Mouse (Mus musculus) intestine, embryonic 15.5 days (tissue): ENCODE data around the gene Lins1. TPM values are rescaled to one million over a fixed set of nuclear protein-coding genes. Genes with fewer than 3 reads are reported as not detected.

Source experiments
- ATAC-seq: fragments of 200-750 bp; cut with Nextera tagmentation; 2 replicates; pipeline ENCODE4 v1.8.0; 2017; ENCODE audit warnings: moderate TSS enrichment, moderate library complexity
- H3K27ac ChIP-seq: fragments of 300-500 bp; sonication (generic); 2 replicates; pipeline ENCODE4 v1.5.1; 2015; ENCODE audit warnings: mild to moderate bottlenecking, inconsistent platforms
- H3K27me3 ChIP-seq: fragments of 300-500 bp; sonication (generic); replicated peaks from 2 replicates; pipeline ENCODE4 v1.6.1; 2015; ENCODE audit warnings: inconsistent platforms
- H3K36me3 ChIP-seq: fragments of 300-500 bp; sonication (generic); 2 replicates; pipeline ENCODE4 v1.6.1; 2015; ENCODE audit warnings: inconsistent platforms
- H3K4me1 ChIP-seq: fragments of 300-500 bp; sonication (generic); replicated peaks from 2 replicates; pipeline ENCODE4 v1.6.1; 2015; ENCODE audit warnings: inconsistent platforms
- H3K4me2 ChIP-seq: fragments of 300-500 bp; sonication (generic); replicated peaks from 2 replicates; pipeline ENCODE4 v1.6.1; 2015; ENCODE audit warnings: mild to moderate bottlenecking, inconsistent platforms
- H3K4me3 ChIP-seq: fragments of 300-500 bp; sonication (generic); replicated peaks from 2 replicates; pipeline ENCODE4 v1.5.1; 2015; ENCODE audit warnings: inconsistent platforms
- H3K9ac ChIP-seq: fragments of 300-500 bp; sonication (generic); 2 replicates; pipeline ENCODE4 v1.6.1; 2015; ENCODE audit warnings: inconsistent platforms
- H3K9me3 ChIP-seq: fragments of 300-500 bp; sonication (generic); 2 replicates; pipeline ENCODE4 v1.6.1; 2016; ENCODE audit warnings: inconsistent platforms
- WGBS: fragments of 180-500 bp; shearing (Covaris S2); methylation state at CpG from one replicate; pipeline ENCODE4 v1.1.7; 2015; 5-methylcytosine and 5-hydroxymethylcytosine counted together
- polyA plus RNA-seq: library from polyadenylated mRNA; unstranded; fragments of >200 nt; fragmentation: Nextera tagmentation; extraction: Ambion mirVana; gene quantifications from 2 replicates; pipeline ENCODE4 v1.2.1, GENCODE M21; 2015

Gene Lins1
- 12.0 and 12.6 TPM in 2 replicates for polyA plus RNA-seq

- no peaks in the 10 kb centered on the region for H3K9me3 ChIP-seq
- H3K27me3 ChIP-seq: no peaks in the 10 kb centered on the region
- peaks cover 12% of the 10 kb centered on the region for H3K4me1 ChIP-seq
- peak within 1 kb of the TSS; percentile 83 for H3K27ac ChIP-seq
- peak; percentile 99 for ATAC-seq
- no peaks in the 10 kb centered on the region for H3K36me3 ChIP-seq
- H3K4me3 ChIP-seq: peak within 1 kb of the TSS; percentile 86
- under 1% methylated on average over 52 of the region's 52 CpGs for WGBS
- H3K4me2 ChIP-seq: peak within 1 kb of the TSS; percentile 89
- H3K9ac ChIP-seq: peak within 1 kb of the TSS; percentile 77
These were observed at the start of gene Lins1 for GRCm38 (mm10) chr7:66689620-66690360. Lins1 (plus strand) TSS chr7:66689889.

GRCm38 (mm10) chr7:66645736-66646135 lies 44.0 kb upstream of the Lins1 start:
- Histone ChIP-seq H3K27ac (no peak overlapping the region), H3K27me3 (no peaks in the 10 kb centered on the region), H3K4me3 (no peak overlapping the region), H3K4me2 (no peak overlapping the region), H3K9me3 (no peaks in the 10 kb centered on the region), H3K9ac (no peak overlapping the region), H3K36me3 (0 out of 2 replicates have a peak, but pooled peaks cover 4% of the 10 kb centered on the region), H3K4me1 (no peaks in the 10 kb centered on the region)
- WGBS: 97% methylated on average over 2 of the region's 2 CpGs
- ATAC-seq: no peak

GRCm38 (mm10) chr7:66649181-66649580 lies 40.5 kb upstream of the Lins1 start:
- no peak for ATAC-seq
- no peak overlapping the region for H3K4me2 ChIP-seq
- 0 out of 2 replicates have a peak, but pooled peaks cover 5% of the 10 kb centered on the region for H3K4me1 ChIP-seq
- no peak overlapping the region for H3K27ac ChIP-seq
- no peaks in the 10 kb centered on the region for H3K27me3 ChIP-seq
- H3K4me3 ChIP-seq: no peak overlapping the region
- H3K9ac ChIP-seq: no peak overlapping the region
- 83% methylated on average over 2 of the region's 2 CpGs for WGBS
- H3K9me3 ChIP-seq: no peaks in the 10 kb centered on the region
- H3K36me3 ChIP-seq: 0 out of 2 replicates have a peak, but pooled peaks cover 4% of the 10 kb centered on the region

- H3K9ac ChIP-seq: no peak overlapping the region
- H3K9me3 ChIP-seq: no peaks in the 10 kb centered on the region
- no peak overlapping the region for H3K4me2 ChIP-seq
- WGBS: 62% methylated on average over 5 of the region's 5 CpGs
- H3K4me1 ChIP-seq: 0 out of 2 replicates have a peak, but pooled peaks cover 5% of the 10 kb centered on the region
- H3K27me3 ChIP-seq: no peaks in the 10 kb centered on the region
- H3K4me3 ChIP-seq: no peak overlapping the region
- H3K27ac ChIP-seq: no peak overlapping the region
- peaks cover 4% of the 10 kb centered on the region; the same call in 1 of the 2 replicates for H3K36me3 ChIP-seq
- no peak; the same call in 1 of the 2 replicates for ATAC-seq
These were observed 38.8 kb upstream of the Lins1 start for GRCm38 (mm10) chr7:66650883-66651282.

- WGBS: 84% methylated on average over 4 of the region's 4 CpGs
- Histone ChIP-seq H3K4me2 (no peak overlapping the region), H3K4me3 (no peak overlapping the region), H3K4me1 (0 out of 2 replicates have a peak, but pooled peaks cover 5% of the 10 kb centered on the region), H3K27me3 (no peaks in the 10 kb centered on the region), H3K9me3 (no peaks in the 10 kb centered on the region), H3K36me3 (peaks cover 4% of the 10 kb centered on the region; the same call in 1 of the 2 replicates), H3K27ac (no peak overlapping the region), H3K9ac (no peak overlapping the region)
- ATAC-seq: no peak
These were observed 37.5 kb upstream of the Lins1 start for GRCm38 (mm10) chr7:66652216-66652615.

- Histone ChIP-seq H3K27me3 (no peaks in the 10 kb centered on the region), H3K4me3 (no peak overlapping the region), H3K9ac (no peak overlapping the region), H3K9me3 (no peaks in the 10 kb centered on the region), H3K4me2 (no peak overlapping the region), H3K36me3 (no peaks in the 10 kb centered on the region; the same call in 1 of the 2 replicates), H3K4me1 (0 out of 2 replicates have a peak, but pooled peaks cover 5% of the 10 kb centered on the region), H3K27ac (no peak overlapping the region)
- ATAC-seq: peak; percentile 4; the same call in 1 of the 2 replicates
- 82% methylated on average over 9 of the region's 9 CpGs for WGBS
These were observed 36.1 kb upstream of the Lins1 start for GRCm38 (mm10) chr7:66653596-66653995.

GRCm38 (mm10) chr7:66655471-66655870 lies 34.2 kb upstream of the Lins1 start:
- Histone ChIP-seq H3K9me3 (no peaks in the 10 kb centered on the region), H3K27ac (no peak overlapping the region), H3K4me1 (0 out of 2 replicates have a peak, but pooled peaks cover 5% of the 10 kb centered on the region), H3K4me3 (no peak overlapping the region), H3K27me3 (no peaks in the 10 kb centered on the region), H3K9ac (no peak overlapping the region), H3K36me3 (peaks cover 4% of the 10 kb centered on the region), H3K4me2 (no peak overlapping the region)
- no peak for ATAC-seq
- 93% methylated on average over 9 of the region's 9 CpGs for WGBS

- Histone ChIP-seq H3K27ac (no peak overlapping the region), H3K36me3 (peaks cover 4% of the 10 kb centered on the region), H3K4me1 (no peaks in the 10 kb centered on the region), H3K4me2 (no peak overlapping the region), H3K9ac (no peak overlapping the region), H3K9me3 (no peaks in the 10 kb centered on the region), H3K27me3 (no peaks in the 10 kb centered on the region), H3K4me3 (no peak overlapping the region)
- 74% methylated on average over 7 of the region's 7 CpGs for WGBS
- ATAC-seq: no peak
These were observed 29.4 kb upstream of the Lins1 start for GRCm38 (mm10) chr7:66660291-66660690.

- no peak for ATAC-seq
- Histone ChIP-seq H3K36me3 (peaks cover 4% of the 10 kb centered on the region), H3K4me2 (no peak overlapping the region), H3K9ac (no peak overlapping the region), H3K27me3 (no peaks in the 10 kb centered on the region), H3K4me3 (no peak overlapping the region), H3K4me1 (no peaks in the 10 kb centered on the region), H3K9me3 (no peaks in the 10 kb centered on the region), H3K27ac (no peak overlapping the region)
- WGBS: 79% methylated on average over 8 of the region's 8 CpGs
These were observed 28.7 kb upstream of the Lins1 start for GRCm38 (mm10) chr7:66660972-66661371.

GRCm38 (mm10) chr7:66661572-66661971 lies 28.1 kb upstream of the Lins1 start:
- peak; percentile 61 for ATAC-seq
- H3K4me1 ChIP-seq: no peaks in the 10 kb centered on the region
- H3K36me3 ChIP-seq: peaks cover 4% of the 10 kb centered on the region; the same call in 1 of the 2 replicates
- H3K27ac ChIP-seq: no peak overlapping the region
- H3K9me3 ChIP-seq: no peaks in the 10 kb centered on the region
- H3K4me2 ChIP-seq: peak overlapping the region; percentile 49
- WGBS: 21% methylated on average over 8 of the region's 8 CpGs
- H3K27me3 ChIP-seq: no peaks in the 10 kb centered on the region
- no peak overlapping the region; the same call in 1 of the 2 replicates for H3K4me3 ChIP-seq
- H3K9ac ChIP-seq: no peak overlapping the region

GRCm38 (mm10) chr7:66663548-66663947 lies 26.1 kb upstream of the Lins1 start:
- Histone ChIP-seq H3K36me3 (peaks cover 4% of the 10 kb centered on the region; the same call in 1 of the 2 replicates), H3K4me3 (no peak overlapping the region), H3K9me3 (no peaks in the 10 kb centered on the region), H3K4me2 (no peak overlapping the region), H3K4me1 (no peaks in the 10 kb centered on the region), H3K27me3 (no peaks in the 10 kb centered on the region), H3K27ac (no peak overlapping the region), H3K9ac (no peak overlapping the region)
- 80% methylated on average over 3 of the region's 3 CpGs for WGBS
- ATAC-seq: peak; percentile 45; the same call in 1 of the 2 replicates

- Histone ChIP-seq H3K4me2 (no peak overlapping the region), H3K27me3 (no peaks in the 10 kb centered on the region), H3K27ac (no peak overlapping the region), H3K36me3 (peaks cover 11% of the 10 kb centered on the region), H3K4me3 (no peak overlapping the region), H3K9me3 (no peaks in the 10 kb centered on the region), H3K9ac (no peak overlapping the region), H3K4me1 (no peaks in the 10 kb centered on the region)
- no peak for ATAC-seq
These were observed 22.6 kb upstream of the Lins1 start for GRCm38 (mm10) chr7:66667064-66667463.
